Mouse (Mus musculus): ENCODE data around the gene Dnajb8.

- TF ChIP-seq POLR2A (IDR thresholded peaks at IDR 0.05; ENCODE audit: borderline replicate concordance, extremely low read depth, insufficient read depth, insufficient read length, poor library complexity, severe bottlenecking): no peak
- TF ChIP-seq CTCF (IDR thresholded peaks at IDR 0.05; ENCODE audit: borderline replicate concordance, extremely low read depth, insufficient read depth, insufficient read length): no peak
Measured at GRCm38 (mm10) chr6:88190310-88191023, 31.6 kb upstream of the Dnajb8 start.

Measured in brain, embryonic 14.5 days (tissue).